Mouse (Mus musculus): Measurements from ENCODE around the gene Zp1.

GRCm38 (mm10) chr19:10867946-10868622 lies 52.3 kb downstream of the Zp1 start:
- TF ChIP-seq GATA1 (IDR thresholded peaks at IDR 0.05; ENCODE audit: low read length) (no peak), TAL1 (IDR thresholded peaks at IDR 0.05; ENCODE audit: low read length) (no peak)

Data from erythroblast, embryonic 14.5 days (primary cell).